Mouse (Mus musculus) liver, embryonic 14.5 days (tissue): ENCODE data around the gene Bloc1s6. TPM values are rescaled to one million over a fixed set of nuclear protein-coding genes. Genes with fewer than 3 reads are reported as not detected.

Source experiments
- ATAC-seq: fragments of 200-750 bp; cut with Nextera tagmentation; 2 replicates; pipeline ENCODE4 v1.8.0; 2017; ENCODE audit warnings: moderate number of reproducible peaks, mild to moderate bottlenecking, moderate library complexity; ENCODE audit not compliant: insufficient read depth
- DNase-seq, 3 experiments: peaks; one replicate each; pipeline ENCODE4 v3.0.0-alpha.2; 2012 to 2013; ENCODE audit warnings: low read depth in 3 of 3, low spot score in 3 of 3
- H3K27ac ChIP-seq: fragments of 300-500 bp; sonication (generic); 2 replicates; pipeline ENCODE4 v1.5.1; 2014; ENCODE audit warnings: moderate library complexity, mild to moderate bottlenecking, control low read depth, inconsistent platforms
- H3K27me3 ChIP-seq: fragments of 300-500 bp; sonication (generic); 2 replicates; pipeline ENCODE4 v1.6.1; 2014; ENCODE audit warnings: mild to moderate bottlenecking, low read length, moderate library complexity; ENCODE audit not compliant: control insufficient read depth, insufficient read depth
- H3K36me3 ChIP-seq: fragments of 300-500 bp; sonication (generic); replicated peaks from 2 replicates; pipeline ENCODE4 v1.6.1; 2014; ENCODE audit warnings: low read depth; ENCODE audit not compliant: control insufficient read depth, insufficient read depth
- H3K4me1 ChIP-seq, 2 experiments: fragments of 200-500 bp in 1 of 2; fragments of 300-500 bp in 1 of 2; sonication (generic) in 1 of 2; replicated peaks; 2 replicates each; pipeline ENCODE4 v1.6.1; 2012 to 2014; ENCODE audit warnings: antibody characterized with exemption in 1 of 2, inconsistent platforms in 1 of 2, low read length in 1 of 2; ENCODE audit not compliant: control insufficient read depth in 2 of 2, insufficient read depth in 2 of 2
- H3K4me2 ChIP-seq: fragments of 300-500 bp; sonication (generic); 2 replicates; pipeline ENCODE4 v1.6.1; 2014; ENCODE audit warnings: low read depth, mild to moderate bottlenecking, control low read depth, moderate library complexity
- H3K4me3 ChIP-seq, 2 experiments: fragments of 200-500 bp in 1 of 2; fragments of 300-500 bp in 1 of 2; sonication (generic) in 1 of 2; 2 replicates each; pipeline ENCODE4 v1.5.1; 2012 to 2014; ENCODE audit warnings: low read depth in 2 of 2, low read length in 2 of 2, mild to moderate bottlenecking in 2 of 2, control low read depth in 1 of 2, inconsistent platforms in 1 of 2, moderate library complexity in 1 of 2; ENCODE audit not compliant: insufficient read depth in 1 of 2
- H3K9ac ChIP-seq: fragments of 300-500 bp; sonication (generic); replicated peaks from 2 replicates; pipeline ENCODE4 v1.6.1; 2014; ENCODE audit warnings: mild to moderate bottlenecking, control low read depth, moderate library complexity
- H3K9me3 ChIP-seq: fragments of 300-500 bp; sonication (generic); 2 replicates; pipeline ENCODE4 v1.6.1; 2016; ENCODE audit warnings: low read length, mixed read lengths; ENCODE audit not compliant: control insufficient read depth
- CTCF ChIP-seq: IDR thresholded peaks from 2 replicates; pipeline ENCODE4 v1.5.1; 2016; ENCODE audit warnings: antibody characterized with exemption, low read depth, control low read depth
- EP300 ChIP-seq: IDR thresholded peaks from 2 replicates; pipeline ENCODE4 v1.6.1; 2016; ENCODE audit warnings: antibody characterized with exemption, low read depth
- WGBS: fragments of 180-500 bp; shearing (Covaris S2); extraction: QIAGEN DNeasy Blood & Tissue Kit; methylation state at CpG from one replicate; pipeline ENCODE4 v1.1.7; 2014; ENCODE audit not compliant: insufficient replicate concordance; 5-methylcytosine and 5-hydroxymethylcytosine counted together
- polyA plus RNA-seq, 2 experiments: library from polyadenylated mRNA; depleted of rRNA in 1 of 2; stranded (reverse) in 1 of 2; unstranded in 1 of 2; fragments of >200 nt; fragmentation: Nextera tagmentation in 1 of 2; extraction: Ambion mirVana in 1 of 2; gene quantifications; 2 replicates each; pipeline versions ENCODE4 v1.2.1 to v1.2.3; 2012 to 2014

Gene Bloc1s6
- polyA plus RNA-seq (2012; rRNA removed) (7.8 and 10.1 TPM in 2 replicates), polyA plus RNA-seq (2014; fragmentation: Nextera tagmentation; extraction: Ambion mirVana) (15.1 and 15.9 TPM in 2 replicates)

DNA sequence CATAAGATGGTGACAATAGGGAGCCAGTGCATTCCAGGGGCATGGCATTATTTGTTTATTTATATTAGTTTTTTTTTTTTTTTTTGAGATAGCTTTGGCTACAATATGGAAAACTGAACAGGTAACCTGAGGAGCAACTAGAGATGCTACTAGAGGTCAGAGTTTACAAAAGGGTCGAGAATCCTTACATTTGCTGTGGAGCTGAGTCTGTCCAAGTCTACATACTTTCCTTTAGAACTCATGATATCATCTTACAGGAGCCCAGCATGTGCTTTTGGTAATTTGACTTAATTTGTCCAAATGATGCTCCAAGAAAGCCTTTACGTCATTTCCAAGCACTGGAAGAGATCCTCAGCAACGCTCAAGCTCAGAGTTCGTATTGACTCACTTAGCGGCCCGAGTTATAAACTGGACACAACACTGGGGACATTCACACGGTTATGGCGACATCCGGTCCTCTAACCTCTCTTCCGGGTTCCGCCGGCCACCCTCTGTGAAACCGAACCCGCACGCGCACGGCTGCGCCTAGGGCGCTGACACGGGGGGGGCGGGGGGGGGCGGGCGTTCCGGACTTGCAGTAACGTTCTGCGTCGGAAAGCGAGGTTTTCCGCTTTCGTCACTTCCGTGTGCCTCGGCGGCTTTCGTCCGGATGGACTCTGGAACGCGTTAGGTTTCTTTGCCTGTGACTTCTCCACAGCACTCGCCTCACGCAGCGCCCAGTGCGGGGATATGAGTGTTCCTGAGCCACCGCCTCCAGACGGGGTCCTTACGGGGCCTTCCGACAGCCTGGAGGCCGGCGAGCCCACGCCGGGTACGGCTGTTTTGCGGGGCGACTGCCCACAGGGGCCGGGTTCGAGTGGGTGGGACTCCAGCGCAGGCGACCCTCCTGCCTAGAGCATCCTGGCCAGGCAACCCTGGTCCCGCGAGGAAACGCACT lies at the start of gene Bloc1s6:
Bloc1s6 (plus strand) TSS at position 610 of the 937 bp plus-strand sequence.
- Histone ChIP-seq H3K27ac (peak within 1 kb of the TSS; percentile 7), H3K9me3 (no peaks in the 10 kb centered on the region), H3K36me3 (no peaks in the 10 kb centered on the region), H3K4me1 (peaks cover 5 to 6% of the 10 kb centered on the region in 2 experiments), H3K4me2 (peak within 1 kb of the TSS; percentile 81), H3K4me3 (peak within 1 kb of the TSS; percentile 73 to 79), H3K9ac (peak within 1 kb of the TSS; percentile 82), H3K27me3 (no peaks in the 10 kb centered on the region; the same call in 1 of the 2 replicates)
- 1% methylated on average over 52 of the region's 59 CpGs for WGBS
- DNase-seq (peak; percentile 79 to 84 (median 83)), ATAC-seq (peak; percentile 92)
- TF ChIP-seq CTCF (no peak), EP300 (no peak)

DNA sequence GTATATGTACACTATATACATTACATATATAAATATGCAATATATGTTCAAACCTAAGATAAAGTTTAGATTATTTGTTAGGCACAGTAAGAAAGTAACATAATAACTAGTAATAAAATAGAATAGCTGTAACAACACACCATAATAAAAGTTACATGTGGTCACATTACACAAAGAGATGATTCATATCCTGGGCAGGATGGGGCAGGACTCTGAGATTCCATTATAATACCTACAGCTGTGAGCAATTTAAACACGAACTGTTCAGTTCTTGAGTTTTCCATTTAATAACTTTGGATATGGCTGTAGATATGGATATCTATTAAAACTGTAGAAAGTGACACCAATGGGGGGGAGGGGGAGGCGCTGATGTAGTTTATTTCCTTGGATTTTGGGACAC lies 40.8 kb upstream of the Bloc1s6 start:
- Histone ChIP-seq H3K9ac (no peak overlapping the region), H3K9me3 (no peaks in the 10 kb centered on the region), H3K36me3 (no peaks in the 10 kb centered on the region), H3K4me1 (no peaks in the 10 kb centered on the region), H3K4me3 (no peak overlapping the region), H3K4me2 (no peak overlapping the region), H3K27ac (no peak overlapping the region), H3K27me3 (peaks cover 22% of the 10 kb centered on the region)
- no peak for TF ChIP-seq CTCF
- no peak for TF ChIP-seq EP300
- WGBS, result 58% methylated on average over 2 of the region's 2 CpGs
- DNase-seq (no peak), ATAC-seq (no peak)

DNA sequence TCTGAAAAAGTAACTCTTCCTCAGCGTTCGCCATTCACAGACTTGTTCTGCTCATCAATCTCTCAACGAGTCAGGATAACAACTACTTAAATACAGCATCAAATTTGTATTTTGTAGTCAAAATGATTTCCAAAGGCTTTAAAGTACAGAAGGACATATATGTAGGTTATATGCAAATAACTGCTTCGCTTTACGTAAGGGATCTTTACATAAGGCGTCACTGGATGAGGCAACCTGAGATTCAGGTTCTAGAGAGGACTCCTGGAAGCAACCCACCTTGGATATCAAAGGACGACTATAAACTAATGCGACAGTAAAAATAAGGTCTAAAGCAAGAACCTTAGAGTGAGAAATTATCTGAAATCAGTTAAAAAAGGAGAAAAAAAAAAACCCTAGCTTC lies 37.3 kb upstream of the Bloc1s6 start:
- ATAC-seq (no peak), DNase-seq (no peak)
- H3K4me1 ChIP-seq, result no peaks in the 10 kb centered on the region
- 64% methylated on average over 8 of the region's 8 CpGs for WGBS
- TF ChIP-seq CTCF, result no peak
- TF ChIP-seq EP300, result no peak
- no peak overlapping the region for H3K4me3 ChIP-seq
- no peak overlapping the region for H3K9ac ChIP-seq
- H3K36me3 ChIP-seq, result no peaks in the 10 kb centered on the region
- peak overlapping the region; percentile 61; the same call in 1 of the 2 replicates for H3K4me2 ChIP-seq
- no peak overlapping the region for H3K27ac ChIP-seq
- no peaks in the 10 kb centered on the region for H3K9me3 ChIP-seq
- peaks cover 34% of the 10 kb centered on the region for H3K27me3 ChIP-seq

DNA sequence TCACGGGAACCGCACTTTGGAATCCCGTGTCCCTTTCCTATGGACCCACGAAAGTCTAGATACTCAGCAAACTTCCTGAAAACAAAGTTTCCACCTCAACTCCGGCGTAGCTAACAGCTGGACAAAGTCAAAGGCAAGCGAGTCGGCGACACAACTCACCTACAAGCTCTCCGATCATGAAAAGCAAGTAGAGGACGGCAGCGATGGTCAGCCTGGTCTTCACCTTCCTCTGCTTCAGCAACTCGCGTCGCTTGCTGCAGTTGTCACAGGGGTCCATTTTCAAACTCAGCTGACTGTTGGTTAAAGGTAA lies 36.5 kb upstream of the Bloc1s6 start:
- H3K27me3 ChIP-seq, result peaks cover 34% of the 10 kb centered on the region
- TF ChIP-seq EP300 (no peak), CTCF (no peak)
- ATAC-seq (no peak), DNase-seq (no peak)
- H3K4me3 ChIP-seq, result peak overlapping the region; percentile 54 to 71
- H3K27ac ChIP-seq, result no peak overlapping the region
- WGBS, result 1% methylated on average over 15 of the region's 15 CpGs
- no peaks in the 10 kb centered on the region for H3K4me1 ChIP-seq
- H3K9ac ChIP-seq, result no peak overlapping the region; the same call in 1 of the 2 replicates
- no peaks in the 10 kb centered on the region for H3K36me3 ChIP-seq
- no peaks in the 10 kb centered on the region for H3K9me3 ChIP-seq
- H3K4me2 ChIP-seq, result peak overlapping the region; percentile 61
